Mouse (Mus musculus): ENCODE results near the gene Filip1.

DNA sequence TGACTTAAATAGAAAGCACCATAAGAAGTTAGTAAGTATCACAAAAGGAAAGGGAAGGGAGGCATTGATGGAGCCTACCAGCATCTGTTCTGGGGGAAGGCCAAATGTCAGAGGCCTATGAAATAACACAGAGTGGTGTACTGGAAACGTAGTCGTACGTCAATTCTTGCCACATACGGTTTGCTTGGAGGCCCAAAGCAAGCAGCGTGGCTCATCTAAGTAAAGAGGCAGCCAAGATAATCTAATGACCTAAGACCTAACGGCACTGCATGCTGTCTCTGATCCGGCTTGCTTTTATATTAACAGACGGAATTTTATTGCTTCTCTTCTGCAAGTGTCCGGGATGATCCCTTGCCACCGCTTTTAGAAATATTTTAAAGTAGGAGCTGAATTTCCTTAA, 68.7 kb downstream of the Filip1 start:
- TF ChIP-seq CTCF (IDR thresholded peaks at IDR 0.05; ENCODE audit: borderline replicate concordance, insufficient read depth, low read depth, low read length) (no peak), POLR2A (IDR thresholded peaks at IDR 0.05; ENCODE audit: borderline replicate concordance, insufficient read depth, low read length) (no peak)
